Mouse (Mus musculus) megakaryocyte, embryonic 14.5 days (primary cell): ENCODE measurements around the gene Gm20388.

Experiments used
- FLI1 ChIP-seq: IDR thresholded peaks from 2 replicates; pipeline ENCODE4 v1.6.1; 2012; ENCODE audit warnings: low read length, inconsistent platforms, mixed read lengths
- GATA1 ChIP-seq: IDR thresholded peaks from 3 replicates; pipeline ENCODE4 v1.6.1; 2012; ENCODE audit warnings: mixed read lengths, low read length, inconsistent platforms, borderline replicate concordance

DNA sequence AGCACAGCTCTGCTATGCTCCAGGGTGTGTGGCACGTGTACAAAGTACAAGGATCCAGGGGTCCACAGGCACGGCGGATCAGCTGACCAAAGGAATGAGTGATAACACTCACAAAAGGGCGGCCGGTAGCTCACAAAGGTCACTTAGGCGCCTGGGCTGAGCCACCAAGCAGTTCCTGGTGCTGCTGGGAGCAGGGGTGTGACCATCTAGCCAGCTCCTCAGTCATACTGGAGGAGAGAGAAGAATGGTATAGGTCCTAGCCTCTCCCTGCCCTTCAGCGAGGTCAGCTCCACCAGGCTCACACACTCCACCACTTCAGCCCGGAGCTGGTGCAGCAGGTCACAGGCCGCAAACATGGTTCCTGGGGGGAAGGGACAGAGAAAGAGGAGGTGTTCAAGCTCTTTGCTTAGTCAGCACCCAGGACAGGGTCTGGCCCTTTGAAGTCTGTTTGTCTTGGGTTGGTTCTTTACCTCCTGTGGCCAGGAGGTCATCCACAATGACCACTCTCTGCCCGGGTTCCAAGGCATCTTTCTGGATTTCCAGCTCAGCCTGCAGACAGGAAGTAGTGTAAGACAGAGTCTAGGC, 2664.1 kb downstream of the Gm20388 start:
- TF ChIP-seq GATA1 (no peak), FLI1 (no peak)
